Mouse (Mus musculus): Measurements from ENCODE around the gene BC017158. TPM values are rescaled to one million over a fixed set of nuclear protein-coding genes. Genes with fewer than 3 reads are reported as not detected.

Gene BC017158
- polyA plus RNA-seq, 1 experiment from 2014 or later: 16.7 TPM

DNA sequence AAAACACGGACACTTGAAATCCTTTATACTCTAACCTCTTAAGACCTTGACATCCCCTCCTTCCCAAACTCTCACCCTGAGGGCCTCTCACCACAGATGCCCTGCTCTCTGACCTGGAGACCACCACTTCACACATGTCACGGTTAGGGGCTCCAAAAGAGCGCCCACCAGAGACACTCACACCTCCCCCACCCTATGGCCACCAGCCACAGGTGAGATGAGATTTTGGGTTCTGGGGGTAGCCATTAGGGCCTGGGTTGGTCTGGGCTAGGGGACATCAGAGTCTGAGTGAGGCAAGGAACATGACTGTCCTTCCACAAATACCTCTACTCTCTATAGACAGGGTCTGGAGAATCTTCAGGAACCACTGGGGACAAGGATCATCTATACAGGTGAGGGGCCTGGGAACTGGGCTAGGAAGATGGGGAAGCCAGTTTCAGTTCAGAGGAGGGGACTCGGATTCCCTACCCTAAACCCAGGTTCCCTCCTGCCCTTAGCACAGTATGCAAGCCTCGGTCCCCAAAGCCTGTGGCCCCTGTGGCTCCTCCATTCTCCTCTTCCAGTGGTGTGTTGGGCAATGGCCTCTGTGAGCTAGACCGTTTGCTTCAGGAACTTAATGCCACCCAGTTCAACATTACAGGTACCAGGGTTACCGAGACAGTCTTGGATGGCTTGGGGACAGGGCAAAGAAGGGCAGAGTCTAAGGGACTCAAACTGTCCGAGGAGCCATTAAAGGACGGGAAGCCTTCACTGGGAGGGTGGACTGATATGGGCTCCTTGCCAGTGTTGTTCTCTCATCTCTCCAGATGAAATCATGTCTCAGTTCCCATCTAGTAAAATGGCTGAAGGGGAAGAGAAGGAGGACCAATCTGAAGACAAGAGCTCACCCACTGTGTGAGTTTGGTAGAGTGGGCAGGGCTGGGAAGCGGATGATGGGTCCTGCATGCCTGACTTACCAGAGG lies 49.6 kb downstream of the BC017158 start:
- TF ChIP-seq EP300 (IDR thresholded peaks at IDR 0.05) (no peak), CTCF (IDR thresholded peaks at IDR 0.05) (no peak)
- Histone ChIP-seq H3K9ac (replicated peaks; ENCODE audit: low read depth) (peak overlapping the region; percentile 41), H3K9me3 (ENCODE audit: low read length) (no peaks in the 10 kb centered on the region), H3K27ac (ENCODE audit: low read length) (no peak overlapping the region), H3K4me3 (ENCODE audit: low read depth, low read length) (peak overlapping the region; percentile 57), H3K4me2 (replicated peaks; ENCODE audit: low read depth, low read length) (peak overlapping the region; percentile 66), H3K36me3 (ENCODE audit: insufficient read depth, low read length) (peaks cover 19% of the 10 kb centered on the region; the same call in 1 of the 2 replicates), H3K27me3 (replicated peaks; ENCODE audit: insufficient read depth, low read length) (no peaks in the 10 kb centered on the region), H3K4me1 (ENCODE audit: insufficient read depth, low read depth, low read length) (peaks cover 6% of the 10 kb centered on the region; the same call in 1 of the 2 replicates)
- 63% methylated on average over 10 of the region's 10 CpGs for WGBS
- DNase-seq (ENCODE audit: low spot score) (no peak), ATAC-seq (no peak)

DNA sequence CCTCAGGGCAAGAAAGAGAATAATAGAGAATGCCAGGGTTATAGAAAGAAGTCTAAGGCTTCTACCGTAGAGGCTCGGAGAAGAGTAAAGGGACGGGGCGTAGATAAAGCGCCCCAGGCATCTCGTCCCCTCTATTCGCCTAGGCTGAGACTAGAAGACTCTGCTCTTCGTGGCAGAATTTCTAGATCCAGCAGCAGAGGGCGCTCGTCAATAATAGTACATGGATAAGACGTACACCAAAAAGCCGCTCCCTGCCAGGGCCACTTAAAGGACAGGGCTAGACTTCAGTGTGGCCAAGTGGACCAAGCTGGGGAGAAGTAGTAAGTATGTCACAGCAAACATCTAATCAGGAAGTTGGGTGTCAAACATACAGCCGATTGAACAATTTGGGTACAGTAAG lies 50.5 kb downstream of the BC017158 start:
- Histone ChIP-seq H3K27me3 (replicated peaks; ENCODE audit: insufficient read depth, low read length) (no peaks in the 10 kb centered on the region), H3K27ac (ENCODE audit: low read length) (peak overlapping the region; percentile 91), H3K4me2 (replicated peaks; ENCODE audit: low read depth, low read length) (peak overlapping the region; percentile 66), H3K9ac (replicated peaks; ENCODE audit: low read depth) (peak overlapping the region; percentile 75), H3K9me3 (ENCODE audit: low read length) (no peaks in the 10 kb centered on the region), H3K36me3 (ENCODE audit: insufficient read depth, low read length) (peaks cover 10% of the 10 kb centered on the region; the same call in 1 of the 2 replicates), H3K4me1 (ENCODE audit: insufficient read depth, low read depth, low read length) (peaks cover 6% of the 10 kb centered on the region; the same call in 1 of the 2 replicates), H3K4me3 (ENCODE audit: low read depth, low read length) (peak overlapping the region; percentile 57)
- TF ChIP-seq EP300 (IDR thresholded peaks at IDR 0.05): 0 out of 2 replicates have a peak, but pooled peaks have one; percentile 27
- TF ChIP-seq CTCF (IDR thresholded peaks at IDR 0.05): peak; percentile 83
- DNase-seq (ENCODE audit: low spot score) (peak; percentile 97), ATAC-seq (peak; percentile 83)
- WGBS: under 1% methylated on average over 13 of the region's 13 CpGs

DNA sequence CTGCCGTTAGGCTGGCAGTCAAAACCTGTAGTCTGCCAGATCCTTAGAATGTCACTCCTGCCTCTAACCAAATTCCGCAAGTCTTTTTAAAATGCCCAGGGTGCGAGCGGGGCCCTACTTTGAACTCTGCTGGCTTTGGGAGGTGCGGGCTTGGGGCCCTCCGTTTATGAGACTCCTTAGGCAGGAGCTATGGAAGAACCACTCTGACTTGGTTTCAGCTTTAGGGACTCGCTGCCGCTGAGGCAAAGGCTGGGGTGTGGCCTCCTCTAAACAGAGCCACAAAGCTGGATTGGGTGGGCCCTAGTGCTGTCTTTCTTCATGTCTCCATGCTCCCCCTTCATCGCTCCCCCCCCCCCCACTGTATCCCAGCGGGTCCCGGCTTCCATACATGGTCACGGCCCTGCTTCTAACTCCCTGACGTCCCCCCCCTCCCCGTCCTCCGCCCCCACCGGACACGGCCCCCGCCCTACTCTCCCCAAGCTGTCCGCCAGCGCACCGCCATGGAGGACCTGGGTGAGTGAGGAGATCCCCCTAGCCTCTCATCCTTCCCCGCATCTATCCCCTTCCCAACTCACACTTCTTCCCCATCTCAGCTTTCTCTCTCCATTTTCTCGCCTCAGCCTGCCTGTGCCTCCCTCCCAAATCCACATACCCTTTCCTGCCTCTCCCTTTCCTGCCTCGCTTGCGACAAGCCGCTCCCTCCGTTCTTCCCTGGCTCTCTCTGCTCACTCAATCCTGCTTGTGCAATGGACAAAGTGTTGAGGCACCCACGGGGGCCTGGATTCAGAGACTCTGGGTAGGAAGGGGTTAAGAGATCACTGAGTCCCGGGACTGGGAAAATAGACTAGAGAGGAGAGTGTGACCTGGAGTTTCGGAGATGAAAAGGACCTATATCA lies 51.2 kb downstream of the BC017158 start, which contains the start of gene Tgfb1i1:
TSS of gene Tgfb1i1 (plus strand) at position 317 of the 896 bp plus-strand sequence.
- TF ChIP-seq CTCF (IDR thresholded peaks at IDR 0.05) (no peak), EP300 (IDR thresholded peaks at IDR 0.05) (no peak)
- peaks cover 6% of the 10 kb centered on the region; the same call in 1 of the 2 replicates for H3K4me1 ChIP-seq (ENCODE audit: insufficient read depth, low read depth, low read length)
- no peaks in the 10 kb centered on the region for H3K27me3 ChIP-seq (replicated peaks; ENCODE audit: insufficient read depth, low read length)
- H3K36me3 ChIP-seq (ENCODE audit: insufficient read depth, low read length): peaks cover 10% of the 10 kb centered on the region; the same call in 1 of the 2 replicates
- DNase-seq (ENCODE audit: low spot score) (peak; percentile 92), ATAC-seq (peak; percentile 89)
- peak within 1 kb of the TSS; percentile 75 for H3K9ac ChIP-seq (replicated peaks; ENCODE audit: low read depth)
- peak within 1 kb of the TSS; percentile 66 for H3K4me2 ChIP-seq (replicated peaks; ENCODE audit: low read depth, low read length)
- WGBS: 4% methylated on average over 19 of the region's 30 CpGs
- peak within 1 kb of the TSS; percentile 91 for H3K27ac ChIP-seq (ENCODE audit: low read length)
- H3K9me3 ChIP-seq (ENCODE audit: low read length): no peaks in the 10 kb centered on the region
- H3K4me3 ChIP-seq (ENCODE audit: low read depth, low read length): peak within 1 kb of the TSS; percentile 57

DNA sequence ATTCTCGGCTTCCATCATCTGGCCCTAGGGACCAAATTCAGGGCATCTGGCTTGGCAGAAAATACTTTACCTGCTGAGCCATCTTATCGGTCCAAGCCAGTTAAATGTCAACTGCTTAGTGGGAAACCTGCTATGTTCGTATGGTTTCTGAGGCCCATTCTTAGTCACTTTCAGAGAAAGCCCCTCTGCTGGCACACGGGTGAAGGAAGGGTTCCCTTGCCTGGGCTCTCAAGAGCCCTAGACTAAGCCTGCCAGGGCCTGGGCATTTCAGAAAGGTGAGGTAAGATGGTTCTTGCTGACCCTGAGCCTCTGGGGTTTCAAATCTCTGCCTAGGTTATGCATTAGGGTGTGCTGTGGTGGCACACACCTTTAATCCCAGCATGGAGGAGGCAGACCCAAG lies 52.4 kb downstream of the BC017158 start:
- Histone ChIP-seq H3K27me3 (replicated peaks; ENCODE audit: insufficient read depth, low read length) (no peaks in the 10 kb centered on the region), H3K27ac (ENCODE audit: low read length) (peak overlapping the region; percentile 91), H3K4me3 (ENCODE audit: low read depth, low read length) (no peak overlapping the region), H3K9me3 (ENCODE audit: low read length) (no peaks in the 10 kb centered on the region), H3K9ac (replicated peaks; ENCODE audit: low read depth) (no peak overlapping the region), H3K4me1 (ENCODE audit: insufficient read depth, low read depth, low read length) (peaks cover 6% of the 10 kb centered on the region; the same call in 1 of the 2 replicates), H3K4me2 (replicated peaks; ENCODE audit: low read depth, low read length) (no peak overlapping the region; the same call in 1 of the 2 replicates), H3K36me3 (ENCODE audit: insufficient read depth, low read length) (peaks cover 15% of the 10 kb centered on the region; the same call in 1 of the 2 replicates)
- TF ChIP-seq CTCF (IDR thresholded peaks at IDR 0.05) (no peak), EP300 (IDR thresholded peaks at IDR 0.05) (no peak)
- DNase-seq (ENCODE audit: low spot score) (no peak), ATAC-seq (no peak)
- WGBS: 88% methylated on average over 4 of the region's 4 CpGs

DNA sequence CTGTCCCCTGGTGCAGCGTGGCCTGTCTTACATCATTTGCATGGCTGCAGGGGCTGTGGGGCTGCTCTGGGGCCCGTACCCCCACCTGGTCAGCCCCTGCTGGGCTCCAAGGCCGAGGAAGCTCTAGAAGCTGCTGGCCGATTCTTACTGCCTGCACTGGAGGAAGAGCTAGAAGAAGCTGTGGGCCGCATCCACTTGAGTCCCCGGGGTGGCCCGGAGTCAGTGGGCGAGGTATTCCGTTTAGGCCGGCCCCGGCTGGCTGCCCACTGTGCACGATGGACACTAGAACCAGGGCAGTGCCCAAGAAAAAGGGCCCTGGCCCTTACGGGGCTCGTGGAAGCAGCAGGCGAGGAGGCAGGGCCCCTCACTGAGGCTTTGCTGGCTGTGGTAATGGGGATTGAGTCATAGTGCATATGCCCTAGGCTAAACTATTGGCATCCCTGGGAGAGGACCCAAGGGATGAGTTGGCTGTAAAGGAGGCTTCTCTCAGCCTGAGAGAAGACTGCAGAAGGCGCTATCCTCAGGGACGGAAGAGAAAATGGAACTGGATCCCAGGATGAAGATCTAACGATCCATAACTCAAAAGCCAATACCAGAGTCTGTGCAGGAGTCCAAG lies 53.5 kb downstream of the BC017158 start:
- Histone ChIP-seq H3K4me1 (ENCODE audit: insufficient read depth, low read depth, low read length) (peaks cover 6% of the 10 kb centered on the region; the same call in 1 of the 2 replicates), H3K9me3 (ENCODE audit: low read length) (no peaks in the 10 kb centered on the region), H3K4me2 (replicated peaks; ENCODE audit: low read depth, low read length) (no peak overlapping the region), H3K27ac (ENCODE audit: low read length) (no peak overlapping the region), H3K4me3 (ENCODE audit: low read depth, low read length) (no peak overlapping the region), H3K9ac (replicated peaks; ENCODE audit: low read depth) (no peak overlapping the region), H3K27me3 (replicated peaks; ENCODE audit: insufficient read depth, low read length) (no peaks in the 10 kb centered on the region), H3K36me3 (ENCODE audit: insufficient read depth, low read length) (peaks cover 15% of the 10 kb centered on the region)
- 92% methylated on average over 18 of the region's 18 CpGs for WGBS
- ATAC-seq (no peak), DNase-seq (ENCODE audit: low spot score) (no peak)
- TF ChIP-seq EP300 (IDR thresholded peaks at IDR 0.05) (no peak), CTCF (IDR thresholded peaks at IDR 0.05) (no peak)

All from lung, postnatal 0 days (tissue).